Mouse (Mus musculus) thymus, adult 2 months (tissue): ENCODE data around the gene Cdh13.

ENCODE experiments used
- CTCF ChIP-seq: fragments of 200-500 bp; IDR thresholded peaks from 2 replicates; pipeline ENCODE4 v1.5.1; 2012; ENCODE audit warnings: mild to moderate bottlenecking, control low read depth, low read length, moderate library complexity, borderline replicate concordance; ENCODE audit not compliant: control insufficient read depth, poor library complexity, insufficient read depth; ENCODE audit errors: extremely low read depth
- POLR2A ChIP-seq: fragments of 200-500 bp; IDR thresholded peaks from 2 replicates; pipeline ENCODE4 v1.6.1; 2012; ENCODE audit warnings: mild to moderate bottlenecking, low read length, control low read depth, moderate library complexity; ENCODE audit not compliant: control insufficient read depth, poor library complexity, insufficient read depth; ENCODE audit errors: extremely low read depth

GRCm38 (mm10) chr8:118350136-118350535, 66.6 kb downstream of the Cdh13 start:
- no peak for TF ChIP-seq CTCF
- no peak for TF ChIP-seq POLR2A
